Mouse (Mus musculus) embryonic fibroblast, embryonic 13.5 days (primary cell): ENCODE measurements around the gene Gm815.

Experiments
- CTCF ChIP-seq: IDR thresholded peaks from 2 replicates; pipeline ENCODE4 v1.5.1; 2011; ENCODE audit warnings: mild to moderate bottlenecking, control low read depth, low read length, moderate library complexity, borderline replicate concordance; ENCODE audit not compliant: insufficient read depth
- POLR2A ChIP-seq: IDR thresholded peaks from 2 replicates; pipeline ENCODE4 v1.6.1; 2011; ENCODE audit warnings: low read depth, mild to moderate bottlenecking, control low read depth, low read length, moderate library complexity

DNA sequence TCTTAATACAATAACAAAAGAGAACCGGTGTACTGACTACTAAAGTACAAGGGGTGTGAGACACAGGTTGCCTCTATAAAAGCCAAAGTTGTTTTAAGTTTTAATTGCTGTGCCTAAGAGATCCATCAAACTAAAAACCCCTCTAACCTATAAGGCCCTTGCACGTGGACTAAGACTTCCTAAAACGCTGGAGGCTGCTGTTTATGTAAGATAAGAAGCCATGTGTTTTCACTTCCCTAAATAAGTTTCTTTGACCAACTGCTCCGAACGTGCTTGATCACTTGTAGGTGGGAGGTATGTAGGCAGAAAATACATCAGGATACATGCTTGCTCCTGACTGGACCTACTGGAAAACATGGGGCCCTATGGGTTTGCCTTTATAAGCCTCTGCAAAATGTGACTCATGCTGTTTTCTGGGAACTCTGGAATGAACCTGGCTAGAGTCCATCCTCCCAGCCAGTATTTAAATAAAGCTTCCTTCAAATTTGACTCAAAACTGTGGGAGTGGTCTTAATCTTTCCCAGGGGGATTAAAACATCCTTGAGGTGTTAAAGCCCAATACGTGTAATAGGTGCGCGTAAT, 31.9 kb upstream of the Gm815 start:
- TF ChIP-seq POLR2A (no peak), CTCF (no peak)
